Mouse (Mus musculus) megakaryocyte, adult 5-6 weeks (primary cell): ENCODE results near the gene Ginm1. TPM values are rescaled to one million over a fixed set of nuclear protein-coding genes. Genes with fewer than 3 reads are reported as not detected.

Experiments
- ATAC-seq: 2 replicates; pipeline ENCODE4 v1.8.0; 2016; ENCODE audit warnings: mild to moderate bottlenecking, inconsistent platforms; ENCODE audit not compliant: poor library complexity, severe bottlenecking
- total RNA-seq, 2 experiments: library from RNA; stranded (forward) in 1 of 2; stranded (reverse) in 1 of 2; fragments of 153-499, 151-499 nt in 1 of 2; fragments of 221-1000, 200-1000 nt in 1 of 2; gene quantifications; 2 replicates each; pipeline versions ENCODE4 v1.2.3 to v1.2.4; 2015 to 2017

The Ginm1 gene
- total RNA-seq, 2 experiments from 2014 or later, result 47.8 to 58.8 TPM

GRCm38 (mm10) chr10:7725751-7726500 lies 66.7 kb downstream of the Ginm1 start, which contains the start of gene Katna1:
Gene Katna1 (plus strand): TSS chr10:7726000.
- ATAC-seq, result peak; percentile 95

Other genes starting within 250 kb of the Ginm1 start
- 0.13 and 0.27 TPM in 2 replicates for gene Lrp11, start 203.0 kb downstream of the Ginm1 start, total RNA-seq (2015)
- gene Lrp11, start 203.0 kb downstream of the Ginm1 start, total RNA-seq (2017), result 0.26 and 2.2 TPM in 2 replicates
- 12.3 and 20.3 TPM in 2 replicates for gene Nup43, start 125.3 kb downstream of the Ginm1 start, total RNA-seq (2015)
- 9.9 and 10.1 TPM in 2 replicates for gene Nup43, start 125.3 kb downstream of the Ginm1 start, total RNA-seq (2017)
- gene Pcmt1, start 111.7 kb downstream of the Ginm1 start, total RNA-seq (2015), result 73.3 and 73.6 TPM in 2 replicates
- gene Pcmt1, start 111.7 kb downstream of the Ginm1 start, total RNA-seq (2017), result 49.9 and 66.4 TPM in 2 replicates
- 20.1 and 20.2 TPM in 2 replicates for gene Lats1, start 111.6 kb downstream of the Ginm1 start, total RNA-seq (2015)
- gene Lats1, start 111.6 kb downstream of the Ginm1 start, total RNA-seq (2017), result 12.6 and 16.4 TPM in 2 replicates
- gene Katna1, start 66.8 kb downstream of the Ginm1 start, total RNA-seq (2015), result 68.2 and 90.5 TPM in 2 replicates
- 48.8 and 59.5 TPM in 2 replicates for gene Katna1, start 66.8 kb downstream of the Ginm1 start, total RNA-seq (2017)
- 36.4 and 39.4 TPM in 2 replicates for gene Ppil4, start 67 bp upstream of the Ginm1 start, total RNA-seq (2015)
- 73.5 and 79.8 TPM in 2 replicates for gene Ppil4, start 67 bp upstream of the Ginm1 start, total RNA-seq (2017)
- gene Zc3h12d, start 39.6 kb upstream of the Ginm1 start, total RNA-seq (2015), result 5.3 and 7.3 TPM in 2 replicates
- 9.3 and 11.3 TPM in 2 replicates for gene Zc3h12d, start 39.6 kb upstream of the Ginm1 start, total RNA-seq (2017)
- 290 and 301 TPM in 2 replicates for gene Tab2, start 163.4 kb upstream of the Ginm1 start, total RNA-seq (2015)
- gene Tab2, start 163.4 kb upstream of the Ginm1 start, total RNA-seq (2017), result 105 and 120 TPM in 2 replicates